Mouse (Mus musculus) liver, embryonic 14.5 days (tissue): Measurements from ENCODE around the gene Dnajc1. TPM values are rescaled to one million over a fixed set of nuclear protein-coding genes. Genes with fewer than 3 reads are reported as not detected.

Source experiments
- ATAC-seq: fragments of 200-750 bp; cut with Nextera tagmentation; 2 replicates; pipeline ENCODE4 v1.8.0; 2017; ENCODE audit warnings: moderate number of reproducible peaks, mild to moderate bottlenecking, moderate library complexity; ENCODE audit not compliant: insufficient read depth
- DNase-seq, 3 experiments: peaks; one replicate each; pipeline ENCODE4 v3.0.0-alpha.2; 2012 to 2013; ENCODE audit warnings: low read depth in 3 of 3, low spot score in 3 of 3
- H3K27ac ChIP-seq: fragments of 300-500 bp; sonication (generic); 2 replicates; pipeline ENCODE4 v1.5.1; 2014; ENCODE audit warnings: moderate library complexity, mild to moderate bottlenecking, control low read depth, inconsistent platforms
- H3K27me3 ChIP-seq: fragments of 300-500 bp; sonication (generic); 2 replicates; pipeline ENCODE4 v1.6.1; 2014; ENCODE audit warnings: mild to moderate bottlenecking, low read length, moderate library complexity; ENCODE audit not compliant: control insufficient read depth, insufficient read depth
- H3K36me3 ChIP-seq: fragments of 300-500 bp; sonication (generic); replicated peaks from 2 replicates; pipeline ENCODE4 v1.6.1; 2014; ENCODE audit warnings: low read depth; ENCODE audit not compliant: control insufficient read depth, insufficient read depth
- H3K4me1 ChIP-seq, 2 experiments: fragments of 200-500 bp in 1 of 2; fragments of 300-500 bp in 1 of 2; sonication (generic) in 1 of 2; replicated peaks; 2 replicates each; pipeline ENCODE4 v1.6.1; 2012 to 2014; ENCODE audit warnings: antibody characterized with exemption in 1 of 2, inconsistent platforms in 1 of 2, low read length in 1 of 2; ENCODE audit not compliant: control insufficient read depth in 2 of 2, insufficient read depth in 2 of 2
- H3K4me2 ChIP-seq: fragments of 300-500 bp; sonication (generic); 2 replicates; pipeline ENCODE4 v1.6.1; 2014; ENCODE audit warnings: low read depth, mild to moderate bottlenecking, control low read depth, moderate library complexity
- H3K4me3 ChIP-seq, 2 experiments: fragments of 200-500 bp in 1 of 2; fragments of 300-500 bp in 1 of 2; sonication (generic) in 1 of 2; 2 replicates each; pipeline ENCODE4 v1.5.1; 2012 to 2014; ENCODE audit warnings: low read depth in 2 of 2, low read length in 2 of 2, mild to moderate bottlenecking in 2 of 2, control low read depth in 1 of 2, inconsistent platforms in 1 of 2, moderate library complexity in 1 of 2; ENCODE audit not compliant: insufficient read depth in 1 of 2
- H3K9ac ChIP-seq: fragments of 300-500 bp; sonication (generic); replicated peaks from 2 replicates; pipeline ENCODE4 v1.6.1; 2014; ENCODE audit warnings: mild to moderate bottlenecking, control low read depth, moderate library complexity
- H3K9me3 ChIP-seq: fragments of 300-500 bp; sonication (generic); 2 replicates; pipeline ENCODE4 v1.6.1; 2016; ENCODE audit warnings: low read length, mixed read lengths; ENCODE audit not compliant: control insufficient read depth
- CTCF ChIP-seq: IDR thresholded peaks from 2 replicates; pipeline ENCODE4 v1.5.1; 2016; ENCODE audit warnings: antibody characterized with exemption, low read depth, control low read depth
- EP300 ChIP-seq: IDR thresholded peaks from 2 replicates; pipeline ENCODE4 v1.6.1; 2016; ENCODE audit warnings: antibody characterized with exemption, low read depth
- WGBS: fragments of 180-500 bp; shearing (Covaris S2); extraction: QIAGEN DNeasy Blood & Tissue Kit; methylation state at CpG from one replicate; pipeline ENCODE4 v1.1.7; 2014; ENCODE audit not compliant: insufficient replicate concordance; 5-methylcytosine and 5-hydroxymethylcytosine counted together
- polyA plus RNA-seq, 2 experiments: library from polyadenylated mRNA; depleted of rRNA in 1 of 2; stranded (reverse) in 1 of 2; unstranded in 1 of 2; fragments of >200 nt; fragmentation: Nextera tagmentation in 1 of 2; extraction: Ambion mirVana in 1 of 2; gene quantifications; 2 replicates each; pipeline versions ENCODE4 v1.2.1 to v1.2.3; 2012 to 2014

Gene Dnajc1
- polyA plus RNA-seq, 2 experiments, result 4.4 to 8.0 TPM

GRCm38 (mm10) chr2:18262298-18262697, 130.3 kb downstream of the Dnajc1 start:
- no peak for TF ChIP-seq EP300
- TF ChIP-seq CTCF, result no peak
- Histone ChIP-seq H3K4me1 (no peaks in the 10 kb centered on the region), H3K36me3 (no peaks in the 10 kb centered on the region), H3K27me3 (no peaks in the 10 kb centered on the region), H3K9me3 (no peaks in the 10 kb centered on the region), H3K27ac (no peak overlapping the region), H3K4me3 (no peak overlapping the region), H3K9ac (no peak overlapping the region), H3K4me2 (no peak overlapping the region)
- no peak for ATAC-seq
- 3% methylated on average over 1 of the region's 1 CpGs for WGBS
- no peak for DNase-seq

- no peak for TF ChIP-seq CTCF
- H3K27ac ChIP-seq, result no peak overlapping the region
- H3K9me3 ChIP-seq, result no peaks in the 10 kb centered on the region
- H3K27me3 ChIP-seq, result no peaks in the 10 kb centered on the region
- DNase-seq (no peak), ATAC-seq (no peak)
- H3K4me3 ChIP-seq, result no peak overlapping the region
- WGBS, result 36% methylated on average over 3 of the region's 3 CpGs
- no peak overlapping the region for H3K4me2 ChIP-seq
- no peaks in the 10 kb centered on the region for H3K36me3 ChIP-seq
- no peak overlapping the region for H3K9ac ChIP-seq
- H3K4me1 ChIP-seq, result no peaks in the 10 kb centered on the region
Observed at GRCm38 (mm10) chr2:18249224-18249623, 143.4 kb downstream of the Dnajc1 start.

GRCm38 (mm10) chr2:18235524-18235923, 157.1 kb downstream of the Dnajc1 start:
- ATAC-seq (no peak), DNase-seq (no peak)
- Histone ChIP-seq H3K9ac (no peak overlapping the region), H3K9me3 (no peaks in the 10 kb centered on the region), H3K4me2 (no peak overlapping the region), H3K36me3 (no peaks in the 10 kb centered on the region), H3K27ac (no peak overlapping the region), H3K4me1 (peaks cover 0 to 3% of the 10 kb centered on the region in 2 experiments; a peak in 1 of 4 replicates), H3K4me3 (no peak overlapping the region), H3K27me3 (no peaks in the 10 kb centered on the region)
- 41% methylated on average over 5 of the region's 5 CpGs for WGBS
- TF ChIP-seq EP300 (no peak), CTCF (no peak)

- Histone ChIP-seq H3K27me3 (no peaks in the 10 kb centered on the region), H3K4me2 (no peak overlapping the region), H3K9me3 (no peaks in the 10 kb centered on the region), H3K27ac (no peak overlapping the region), H3K4me1 (peaks cover 0 to 3% of the 10 kb centered on the region in 2 experiments; a peak in 1 of 4 replicates), H3K9ac (no peak overlapping the region), H3K36me3 (no peaks in the 10 kb centered on the region), H3K4me3 (no peak overlapping the region)
- no peak for TF ChIP-seq EP300
- TF ChIP-seq CTCF, result no peak
- 8% methylated on average over 5 of the region's 5 CpGs for WGBS
- no peak for DNase-seq
- no peak for ATAC-seq
Observed at GRCm38 (mm10) chr2:18232883-18233567, 159.6 kb downstream of the Dnajc1 start.

GRCm38 (mm10) chr2:18231143-18231542, 161.5 kb downstream of the Dnajc1 start:
- DNase-seq (no peak), ATAC-seq (no peak)
- no peak overlapping the region for H3K27ac ChIP-seq
- peaks cover 0 to 3% of the 10 kb centered on the region in 2 experiments; a peak in 1 of 4 replicates for H3K4me1 ChIP-seq
- H3K4me3 ChIP-seq, result no peak overlapping the region
- H3K27me3 ChIP-seq, result no peaks in the 10 kb centered on the region
- H3K9ac ChIP-seq, result no peak overlapping the region
- H3K9me3 ChIP-seq, result no peaks in the 10 kb centered on the region
- H3K36me3 ChIP-seq, result no peaks in the 10 kb centered on the region
- no peak for TF ChIP-seq EP300
- TF ChIP-seq CTCF, result no peak
- no peak overlapping the region for H3K4me2 ChIP-seq
- 62% methylated on average over 4 of the region's 4 CpGs for WGBS
